Mouse (Mus musculus): ENCODE measurements at regions not wholly inside any gene's neighbourhood (a gene's known extent, or its start where the extent isn't known, plus 50 kb on each side); places are given as distances from the start of the nearest gene placed in this dataset.
"Not testable (repeated sequence)": the region's sequence is repeated elsewhere in the genome, so short reads cannot be mapped to it uniquely, and the experiment has no call there.

DNA sequence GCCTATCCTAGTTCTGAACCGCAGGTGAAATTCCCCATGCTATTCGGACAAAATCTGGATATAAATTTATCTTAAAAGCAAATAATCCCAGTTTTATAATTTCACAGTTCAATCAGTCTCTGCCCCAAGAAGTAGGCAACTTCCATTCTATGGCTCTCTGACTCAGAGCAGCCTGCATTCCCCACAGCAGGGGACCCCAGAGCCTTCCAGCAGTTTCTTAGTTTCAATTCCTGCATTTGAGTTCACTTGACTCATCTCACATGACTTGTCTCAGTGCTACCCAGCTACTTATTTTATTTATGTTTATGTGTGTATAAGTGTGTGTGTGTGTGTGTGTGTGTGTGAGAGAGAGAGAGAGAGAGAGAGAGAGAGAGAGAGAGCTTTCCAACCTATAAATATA lies 650.0 kb downstream of the Nebl start:
- no peaks in the 10 kb centered on the region for H3K27me3 ChIP-seq (ENCODE audit: control insufficient read depth, insufficient read depth, low read length)
- no peak overlapping the region for H3K27ac ChIP-seq (replicated peaks; ENCODE audit: low read depth, low read length)
- WGBS, result 90% methylated on average over 2 of the region's 2 CpGs
- no peak overlapping the region for H3K4me2 ChIP-seq (replicated peaks; ENCODE audit: low read depth, low read length, severe bottlenecking)
- H3K9me3 ChIP-seq (ENCODE audit: control insufficient read depth, low read length), result no peaks in the 10 kb centered on the region
- H3K36me3 ChIP-seq (ENCODE audit: control insufficient read depth, insufficient read depth, low read length), result no peaks in the 10 kb centered on the region
- no peaks in the 10 kb centered on the region for H3K4me1 ChIP-seq (ENCODE audit: control insufficient read depth, insufficient read depth, low read length)
- no peak overlapping the region for H3K9ac ChIP-seq (ENCODE audit: low read depth, low read length, severe bottlenecking)
- ATAC-seq (ENCODE audit: low FRiP score, low read depth) (no peak), DNase-seq (ENCODE audit: low spot score) (no peak)
- no peak for TF ChIP-seq POLR2A (IDR thresholded peaks at IDR 0.05; ENCODE audit: borderline replicate concordance, extremely low read depth, insufficient read depth, insufficient read length)
- no peak overlapping the region for H3K4me3 ChIP-seq (replicated peaks; ENCODE audit: low read length)

DNA sequence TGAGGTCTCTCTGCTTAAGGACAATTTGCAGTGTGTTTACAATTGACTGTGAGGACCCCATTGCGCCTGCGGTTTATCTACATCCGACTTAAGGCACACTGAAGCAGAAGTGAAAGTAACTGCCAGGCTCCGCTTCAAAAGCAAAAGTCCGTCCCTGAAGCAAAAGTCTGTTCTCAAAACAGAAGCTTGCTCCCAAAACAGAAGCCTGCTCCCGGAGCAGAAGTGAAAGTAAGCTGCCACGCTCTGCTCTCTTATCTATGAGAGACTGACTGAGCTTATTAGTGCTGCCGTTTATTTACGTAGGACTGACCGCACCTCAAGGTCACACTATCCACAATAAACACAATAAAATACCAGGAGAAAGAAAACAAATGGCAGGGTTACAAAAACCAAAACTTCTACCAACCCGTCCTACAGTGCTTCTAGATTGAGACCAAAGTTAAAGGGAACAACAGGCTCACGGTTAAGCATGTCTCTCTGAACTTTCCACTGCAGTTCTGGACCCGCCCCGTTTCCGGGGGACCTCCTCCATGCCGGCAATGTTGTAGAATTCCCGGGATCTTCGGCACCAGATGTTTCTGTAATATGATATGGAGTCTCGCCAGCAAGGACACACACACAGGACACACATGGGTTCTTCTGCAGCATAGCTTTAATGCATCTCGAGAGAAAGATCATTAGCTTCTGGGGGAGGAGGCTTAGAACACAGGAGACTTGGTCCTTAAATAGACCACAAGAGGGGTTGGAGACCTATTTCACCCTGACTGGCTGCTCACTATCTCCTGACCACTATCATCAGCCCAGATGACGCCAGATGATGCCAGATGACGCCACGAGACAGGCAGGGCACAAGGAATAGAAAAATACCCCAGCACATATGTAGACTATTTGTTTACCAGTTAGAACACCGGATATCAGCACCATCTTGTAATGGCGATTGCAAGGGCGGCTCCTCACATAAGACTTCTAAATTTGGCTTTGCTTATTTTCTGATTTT lies 665.8 kb downstream of the Nebl start:
- H3K9me3 ChIP-seq (ENCODE audit: control insufficient read depth, low read length); H3K27ac ChIP-seq (replicated peaks; ENCODE audit: low read depth, low read length); H3K4me1 ChIP-seq (ENCODE audit: control insufficient read depth, insufficient read depth, low read length); DNase-seq (ENCODE audit: low spot score); H3K4me2 ChIP-seq (replicated peaks; ENCODE audit: low read depth, low read length, severe bottlenecking); H3K9ac ChIP-seq (ENCODE audit: low read depth, low read length, severe bottlenecking); H3K27me3 ChIP-seq (ENCODE audit: control insufficient read depth, insufficient read depth, low read length); ATAC-seq (ENCODE audit: low FRiP score, low read depth); H3K4me3 ChIP-seq (replicated peaks; ENCODE audit: low read length); H3K36me3 ChIP-seq (ENCODE audit: control insufficient read depth, insufficient read depth, low read length): not testable (repeated sequence)
- 90% methylated on average over 26 of the region's 26 CpGs for WGBS

Data from limb, embryonic 14.5 days (tissue).